Mouse (Mus musculus) midbrain, embryonic 12.5 days (tissue): Measurements from ENCODE around the gene Cdcp2. TPM values are rescaled to one million over a fixed set of nuclear protein-coding genes. Genes with fewer than 3 reads are reported as not detected.

ENCODE experiments used
- ATAC-seq: fragments of 200-750 bp; cut with Nextera tagmentation; 2 replicates; pipeline ENCODE4 v1.8.0; 2017; ENCODE audit warnings: low read depth, moderate TSS enrichment, moderate library complexity; ENCODE audit not compliant: low FRiP score
- H3K27ac ChIP-seq: fragments of 300-500 bp; sonication (generic); replicated peaks from 2 replicates; pipeline ENCODE4 v1.5.1; 2016; ENCODE audit warnings: mild to moderate bottlenecking
- H3K27me3 ChIP-seq: fragments of 300-500 bp; sonication (generic); 2 replicates; pipeline ENCODE4 v1.6.1; 2016; ENCODE audit warnings: mild to moderate bottlenecking
- H3K36me3 ChIP-seq: fragments of 300-500 bp; sonication (generic); 2 replicates; pipeline ENCODE4 v1.6.1; 2016
- H3K4me1 ChIP-seq: fragments of 300-500 bp; sonication (generic); 2 replicates; pipeline ENCODE4 v1.6.1; 2016
- H3K4me2 ChIP-seq: fragments of 300-500 bp; sonication (generic); replicated peaks from 2 replicates; pipeline ENCODE4 v1.6.1; 2016; ENCODE audit warnings: mild to moderate bottlenecking, moderate library complexity
- H3K4me3 ChIP-seq: fragments of 300-500 bp; sonication (generic); 2 replicates; pipeline ENCODE4 v1.5.1; 2016; ENCODE audit warnings: mild to moderate bottlenecking
- H3K9ac ChIP-seq: fragments of 300-500 bp; sonication (generic); replicated peaks from 2 replicates; pipeline ENCODE4 v1.6.1; 2016; ENCODE audit warnings: mild to moderate bottlenecking, moderate library complexity
- H3K9me3 ChIP-seq: fragments of 300-500 bp; sonication (generic); 2 replicates; pipeline ENCODE4 v1.6.1; 2016; ENCODE audit warnings: mild to moderate bottlenecking
- WGBS: fragments of 180-500 bp; shearing (Covaris S2); methylation state at CpG from one replicate; pipeline ENCODE4 v1.1.7; 2016; 5-methylcytosine and 5-hydroxymethylcytosine counted together
- polyA plus RNA-seq: library from polyadenylated mRNA; unstranded; fragments of >200 nt; fragmentation: Nextera tagmentation; extraction: Ambion mirVana; gene quantifications from 2 replicates; pipeline ENCODE4 v1.2.1, GENCODE M21; 2016

The Cdcp2 gene
- polyA plus RNA-seq = 0.06 and 0.09 TPM in 2 replicates

- no peaks in the 10 kb centered on the region for H3K9me3 ChIP-seq
- peaks cover 22% of the 10 kb centered on the region for H3K4me1 ChIP-seq
- peak within 1 kb of the TSS; percentile 67 for H3K27ac ChIP-seq
- 38% methylated on average over 16 of the region's 16 CpGs for WGBS
- no peaks in the 10 kb centered on the region for H3K27me3 ChIP-seq
- H3K4me2 ChIP-seq = no peak within 1 kb of the TSS
- no peak within 1 kb of the TSS for H3K4me3 ChIP-seq
- no peaks in the 10 kb centered on the region for H3K36me3 ChIP-seq
- H3K9ac ChIP-seq = no peak within 1 kb of the TSS
- ATAC-seq = peak; percentile 65
Measured at GRCm38 (mm10) chr4:107096841-107097373, at the start of gene Cdcp2. Gene Cdcp2, plus strand, starts transcription at chr4:107096891.

- H3K27ac ChIP-seq = no peak overlapping the region
- peaks cover 62% of the 10 kb centered on the region for H3K36me3 ChIP-seq
- H3K4me3 ChIP-seq = no peak overlapping the region
- no peaks in the 10 kb centered on the region for H3K27me3 ChIP-seq
- WGBS = 93% methylated on average over 5 of the region's 5 CpGs
- no peak overlapping the region for H3K4me2 ChIP-seq
- no peak overlapping the region for H3K9ac ChIP-seq
- no peak for ATAC-seq
- no peaks in the 10 kb centered on the region for H3K9me3 ChIP-seq
- no peaks in the 10 kb centered on the region for H3K4me1 ChIP-seq
Measured at GRCm38 (mm10) chr4:107047806-107048205, 48.9 kb upstream of the Cdcp2 start.

GRCm38 (mm10) chr4:107048568-107049162 lies 48.0 kb upstream of the Cdcp2 start:
- Histone ChIP-seq H3K36me3 (peaks cover 56% of the 10 kb centered on the region), H3K4me1 (no peaks in the 10 kb centered on the region), H3K27me3 (no peaks in the 10 kb centered on the region), H3K4me3 (no peak overlapping the region), H3K9ac (no peak overlapping the region), H3K4me2 (no peak overlapping the region), H3K27ac (no peak overlapping the region), H3K9me3 (no peaks in the 10 kb centered on the region)
- ATAC-seq = no peak
- WGBS = 89% methylated on average over 11 of the region's 11 CpGs

- Histone ChIP-seq H3K4me3 (no peak overlapping the region), H3K27ac (peak overlapping the region; percentile 17; the same call in 1 of the 2 replicates), H3K27me3 (no peaks in the 10 kb centered on the region), H3K9ac (no peak overlapping the region; the same call in 1 of the 2 replicates), H3K4me2 (no peak overlapping the region), H3K9me3 (no peaks in the 10 kb centered on the region), H3K4me1 (no peaks in the 10 kb centered on the region), H3K36me3 (peaks cover 37% of the 10 kb centered on the region)
- 37% methylated on average over 4 of the region's 4 CpGs for WGBS
- ATAC-seq = no peak
Measured at GRCm38 (mm10) chr4:107051889-107052288, 44.8 kb upstream of the Cdcp2 start.

- no peak for ATAC-seq
- Histone ChIP-seq H3K9ac (no peak overlapping the region), H3K27ac (peak overlapping the region; percentile 56), H3K4me1 (no peaks in the 10 kb centered on the region), H3K27me3 (no peaks in the 10 kb centered on the region), H3K4me2 (no peak overlapping the region), H3K9me3 (no peaks in the 10 kb centered on the region), H3K36me3 (peaks cover 35% of the 10 kb centered on the region), H3K4me3 (no peak overlapping the region)
- WGBS = 43% methylated on average over 5 of the region's 5 CpGs
Measured at GRCm38 (mm10) chr4:107052962-107053553, 43.6 kb upstream of the Cdcp2 start.

- WGBS = 87% methylated on average over 3 of the region's 3 CpGs
- Histone ChIP-seq H3K4me2 (no peak overlapping the region), H3K27ac (no peak overlapping the region), H3K4me1 (no peaks in the 10 kb centered on the region), H3K9ac (no peak overlapping the region), H3K9me3 (no peaks in the 10 kb centered on the region), H3K27me3 (no peaks in the 10 kb centered on the region), H3K36me3 (peaks cover 53% of the 10 kb centered on the region), H3K4me3 (no peak overlapping the region)
- no peak for ATAC-seq
Measured at GRCm38 (mm10) chr4:107056088-107056487, 40.6 kb upstream of the Cdcp2 start.

GRCm38 (mm10) chr4:107058346-107058745 lies 38.3 kb upstream of the Cdcp2 start:
- H3K9me3 ChIP-seq = no peaks in the 10 kb centered on the region
- no peak overlapping the region for H3K4me2 ChIP-seq
- H3K27me3 ChIP-seq = no peaks in the 10 kb centered on the region
- peaks cover 72% of the 10 kb centered on the region for H3K36me3 ChIP-seq
- H3K27ac ChIP-seq = no peak overlapping the region
- ATAC-seq = no peak
- 90% methylated on average over 5 of the region's 5 CpGs for WGBS
- H3K4me3 ChIP-seq = no peak overlapping the region
- no peak overlapping the region for H3K9ac ChIP-seq
- H3K4me1 ChIP-seq = no peaks in the 10 kb centered on the region

- H3K27me3 ChIP-seq = no peaks in the 10 kb centered on the region
- H3K27ac ChIP-seq = no peak overlapping the region
- no peak for ATAC-seq
- H3K36me3 ChIP-seq = peaks cover 77% of the 10 kb centered on the region
- H3K9me3 ChIP-seq = no peaks in the 10 kb centered on the region
- H3K4me1 ChIP-seq = no peaks in the 10 kb centered on the region
- no peak overlapping the region for H3K4me2 ChIP-seq
- no peak overlapping the region for H3K9ac ChIP-seq
- WGBS = 91% methylated on average over 6 of the region's 6 CpGs
- H3K4me3 ChIP-seq = no peak overlapping the region
Measured at GRCm38 (mm10) chr4:107058781-107059180, 37.9 kb upstream of the Cdcp2 start.

GRCm38 (mm10) chr4:107061560-107061959 lies 35.1 kb upstream of the Cdcp2 start:
- H3K27me3 ChIP-seq = no peaks in the 10 kb centered on the region
- peaks cover 11% of the 10 kb centered on the region for H3K4me1 ChIP-seq
- peaks cover 78% of the 10 kb centered on the region for H3K36me3 ChIP-seq
- H3K9ac ChIP-seq = no peak overlapping the region
- WGBS = 90% methylated on average over 4 of the region's 4 CpGs
- ATAC-seq = no peak
- no peak overlapping the region for H3K4me3 ChIP-seq
- no peaks in the 10 kb centered on the region for H3K9me3 ChIP-seq
- H3K4me2 ChIP-seq = no peak overlapping the region
- H3K27ac ChIP-seq = no peak overlapping the region

- no peak overlapping the region for H3K27ac ChIP-seq
- peaks cover 63% of the 10 kb centered on the region for H3K36me3 ChIP-seq
Measured at GRCm38 (mm10) chr4:107063214-107063613, 33.5 kb upstream of the Cdcp2 start.

GRCm38 (mm10) chr4:107064394-107065098 lies 32.1 kb upstream of the Cdcp2 start:
- H3K4me3 ChIP-seq = no peak overlapping the region
- 95% methylated on average over 5 of the region's 5 CpGs for WGBS
- no peak overlapping the region for H3K27ac ChIP-seq
- no peak overlapping the region for H3K9ac ChIP-seq
- no peak overlapping the region for H3K4me2 ChIP-seq
- no peaks in the 10 kb centered on the region for H3K9me3 ChIP-seq
- peaks cover 50% of the 10 kb centered on the region for H3K36me3 ChIP-seq
- no peak for ATAC-seq
- H3K4me1 ChIP-seq = peaks cover 18% of the 10 kb centered on the region
- no peaks in the 10 kb centered on the region for H3K27me3 ChIP-seq

More at GRCm38 (mm10) chr4:107063214-107063613, 33.5 kb upstream of the Cdcp2 start:
- Histone ChIP-seq H3K4me1 (peaks cover 18% of the 10 kb centered on the region), H3K27me3 (no peaks in the 10 kb centered on the region), H3K4me2 (no peak overlapping the region), H3K9me3 (no peaks in the 10 kb centered on the region), H3K9ac (no peak overlapping the region), H3K4me3 (no peak overlapping the region)
- ATAC-seq = no peak
- WGBS = 89% methylated on average over 3 of the region's 3 CpGs
